Mouse (Mus musculus) MEL (cell line): ENCODE measurements around the gene Prr19. TPM values are rescaled to one million over a fixed set of nuclear protein-coding genes. Genes with fewer than 3 reads are reported as not detected.

Source experiments
- DNase-seq: peaks from one replicate; pipeline ENCODE4 v3.0.0; 2011; ENCODE audit warnings: low read depth, low spot score
- H3K27ac ChIP-seq: 2 replicates; pipeline ENCODE4 v1.5.1; 2012; ENCODE audit warnings: low read depth, mild to moderate bottlenecking, control low read depth, low read length, moderate library complexity; ENCODE audit not compliant: control insufficient read depth
- H3K27me3 ChIP-seq, 2 experiments: fragments of 150-350 bp in 1 of 2; sonication (generic) in 1 of 2; 2 replicates each; pipeline ENCODE4 v1.6.1; 2012; ENCODE audit warnings: low read length in 2 of 2, mild to moderate bottlenecking in 2 of 2, improper control_type of control experiment in 1 of 2, moderate library complexity in 1 of 2; ENCODE audit not compliant: insufficient read depth in 2 of 2, control insufficient read depth in 1 of 2
- H3K36me3 ChIP-seq, 2 experiments: 2 replicates each; pipeline ENCODE4 v1.6.1; 2012 to 2014; ENCODE audit warnings: low read length in 2 of 2, improper control_type of control experiment in 1 of 2, inconsistent platforms in 1 of 2, mild to moderate bottlenecking in 1 of 2; ENCODE audit not compliant: insufficient read depth in 2 of 2, control insufficient read depth in 1 of 2
- H3K4me1 ChIP-seq, 2 experiments: fragments of 150-350 bp in 1 of 2; sonication (generic) in 1 of 2; 2 replicates each; pipeline ENCODE4 v1.6.1; 2012; ENCODE audit warnings: low read length in 2 of 2, improper control_type of control experiment in 1 of 2, mild to moderate bottlenecking in 1 of 2; ENCODE audit not compliant: insufficient read depth in 2 of 2, control insufficient read depth in 1 of 2
- H3K4me3 ChIP-seq, 2 experiments: fragments of 150-350 bp in 1 of 2; sonication (generic) in 1 of 2; 2 replicates each; pipeline ENCODE4 v1.5.1; 2012; ENCODE audit warnings: low read depth in 2 of 2, low read length in 2 of 2, mild to moderate bottlenecking in 2 of 2, moderate library complexity in 2 of 2, control low read depth in 1 of 2, improper control_type of control experiment in 1 of 2; ENCODE audit not compliant: control insufficient read depth in 1 of 2, insufficient read depth in 1 of 2
- H3K79me2 ChIP-seq: 2 replicates; pipeline ENCODE4 v1.6.1; 2012; ENCODE audit warnings: mild to moderate bottlenecking, low read length, moderate library complexity; ENCODE audit not compliant: control insufficient read depth, poor library complexity, insufficient read depth
- H3K9ac ChIP-seq: 2 replicates; pipeline ENCODE4 v1.6.1; 2012; ENCODE audit warnings: low read depth, mild to moderate bottlenecking, control low read depth, low read length, moderate library complexity; ENCODE audit not compliant: control insufficient read depth, poor library complexity, severe bottlenecking
- H3K9me3 ChIP-seq: fragments of 150-350 bp; sonication (generic); replicated peaks from 2 replicates; pipeline ENCODE4 v1.6.1; 2012; ENCODE audit warnings: mild to moderate bottlenecking, low read length, improper control_type of control experiment, moderate library complexity; ENCODE audit not compliant: insufficient read depth
- BHLHE40 ChIP-seq: IDR thresholded peaks from 2 replicates; pipeline ENCODE4 v1.6.1; 2012; ENCODE audit warnings: low read depth, mild to moderate bottlenecking, inconsistent platforms, low read length, improper control_type of control experiment, borderline replicate concordance
- CTCF ChIP-seq, 3 experiments: IDR thresholded peaks in 2 of 3; conservative IDR thresholded peaks in 1 of 3; 2 replicates each; pipeline ENCODE4 v1.5.1; 2011 to 2012; ENCODE audit warnings: low read length in 3 of 3, low read depth in 2 of 3, mild to moderate bottlenecking in 2 of 3, improper control_type of control experiment in 1 of 3, inconsistent platforms in 1 of 3, mixed read lengths in 1 of 3, moderate library complexity in 1 of 3; ENCODE audit not compliant: control insufficient read depth in 1 of 3, insufficient read depth in 1 of 3, poor library complexity in 1 of 3, severe bottlenecking in 1 of 3
- GATA1 ChIP-seq: IDR thresholded peaks from 2 replicates; pipeline ENCODE4 v1.6.1; 2011; ENCODE audit warnings: low read depth, low read length, improper control_type of control experiment
- MAFK ChIP-seq: IDR thresholded peaks from 2 replicates; pipeline ENCODE4 v1.6.1; 2011; ENCODE audit warnings: low read depth, mild to moderate bottlenecking, low read length, improper control_type of control experiment, borderline replicate concordance
- MEF2A ChIP-seq: IDR thresholded peaks from 2 replicates; pipeline ENCODE4 v1.6.1; 2014; ENCODE audit warnings: low read depth, mild to moderate bottlenecking, inconsistent platforms, low read length, improper control_type of control experiment; ENCODE audit not compliant: poor library complexity, insufficient replicate concordance, severe bottlenecking; ENCODE audit errors: extremely low read depth
- MYC ChIP-seq: IDR thresholded peaks from 2 replicates; pipeline ENCODE4 v1.6.1; 2011; ENCODE audit warnings: low read depth, mild to moderate bottlenecking, low read length, improper control_type of control experiment, moderate library complexity
- NRF1 ChIP-seq: IDR thresholded peaks from 2 replicates; pipeline ENCODE4 v1.6.1; 2014; ENCODE audit warnings: low read depth, mild to moderate bottlenecking, inconsistent platforms, low read length, improper control_type of control experiment, moderate library complexity; ENCODE audit not compliant: poor library complexity, insufficient read depth, severe bottlenecking
- SIN3A ChIP-seq: IDR thresholded peaks from 2 replicates; pipeline ENCODE4 v1.6.1; 2012; ENCODE audit warnings: low read length, improper control_type of control experiment, inconsistent platforms
- SMC3 ChIP-seq: IDR thresholded peaks from 2 replicates; pipeline ENCODE4 v1.6.1; 2011; ENCODE audit warnings: low read depth, low read length, improper control_type of control experiment
- TBP ChIP-seq: IDR thresholded peaks from 2 replicates; pipeline ENCODE4 v1.8.0; 2011; ENCODE audit warnings: low read depth, low read length, improper control_type of control experiment
- UBTF ChIP-seq: IDR thresholded peaks from 2 replicates; pipeline ENCODE4 v1.6.1; 2012; ENCODE audit warnings: low read depth, mild to moderate bottlenecking, inconsistent platforms, low read length, improper control_type of control experiment, moderate library complexity, borderline replicate concordance; ENCODE audit not compliant: insufficient read depth
- polyA plus RNA-seq, 2 experiments: library from polyadenylated mRNA; stranded (reverse) in 1 of 2; unstranded in 1 of 2; fragments of >175 nt in 1 of 2; fragments of >200 nt in 1 of 2; gene quantifications; 2 replicates each; pipeline versions ENCODE4 v1.2.1 to v1.2.4; 2012; ENCODE audit warnings: low replicate concordance in 2 of 2, low read depth in 1 of 2; ENCODE audit not compliant: insufficient read length in 2 of 2, insufficient read depth in 1 of 2, missing spikeins in 1 of 2
- total RNA-seq: library from RNA; depleted of rRNA; stranded (reverse); fragments of 300-350 nt; gene quantifications from 2 replicates; pipeline ENCODE4 v1.2.3, GENCODE M21; 2012

Gene Prr19
- total and polyA plus RNA-seq, 3 experiments, result 0.11 TPM; not detected in 2

- H3K27me3 ChIP-seq, result no peaks in the 10 kb centered on the region
- peaks cover 7 to 32% of the 10 kb centered on the region in 2 experiments for H3K36me3 ChIP-seq
- no peaks in the 10 kb centered on the region for H3K9me3 ChIP-seq
- DNase-seq, result no peak
- peaks cover 0 to 12% of the 10 kb centered on the region in 2 experiments; a peak in 2 of 4 replicates for H3K4me1 ChIP-seq
- H3K4me3 ChIP-seq, result no peak overlapping the region
- no peak overlapping the region for H3K27ac ChIP-seq
- TF ChIP-seq GATA1 (peak; percentile 66; the same call in 1 of the 2 replicates), NRF1 (no peak)
- H3K79me2 ChIP-seq, result peaks cover 2% of the 10 kb centered on the region; the same call in 1 of the 2 replicates
- H3K9ac ChIP-seq, result no peak overlapping the region
These were observed 10.7 kb upstream of the Prr19 start for GRCm38 (mm10) chr7:25290463-25290862.

DNA sequence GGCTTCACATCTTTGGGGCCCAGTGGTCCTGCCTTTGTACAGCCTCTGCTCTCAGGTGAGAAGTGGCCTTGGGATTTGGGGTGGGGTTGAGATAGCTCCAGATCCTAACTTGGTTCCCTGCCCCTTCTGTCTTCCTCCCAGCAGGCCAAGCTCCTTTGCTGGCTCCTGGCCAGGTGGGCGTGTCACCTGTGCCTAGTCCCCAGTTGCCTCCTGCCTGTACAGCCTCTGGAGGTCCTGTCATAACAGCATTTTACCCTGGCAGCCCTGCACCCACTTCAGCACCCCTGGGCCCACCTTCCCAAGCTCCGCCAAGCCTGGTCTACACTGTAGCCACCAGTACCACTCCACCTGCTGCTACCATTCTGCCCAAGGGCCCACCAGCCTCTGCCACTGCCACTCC, 10.3 kb upstream of the Prr19 start:
- DNase-seq, result peak; percentile 76
- Histone ChIP-seq H3K9me3 (no peaks in the 10 kb centered on the region), H3K4me1 (peaks cover 0 to 12% of the 10 kb centered on the region in 2 experiments; a peak in 2 of 4 replicates), H3K36me3 (peaks cover 7 to 30% of the 10 kb centered on the region in 2 experiments), H3K27me3 (no peaks in the 10 kb centered on the region), H3K4me3 (no peak overlapping the region), H3K79me2 (peaks cover 2% of the 10 kb centered on the region; the same call in 1 of the 2 replicates), H3K27ac (no peak overlapping the region), H3K9ac (no peak overlapping the region)
- TF ChIP-seq TBP, result no peak
- no peak for TF ChIP-seq SMC3
- no peak for TF ChIP-seq CTCF (IDR thresholded peaks at IDR 0.05 in 2 of 3, conservative IDR thresholded peaks at IDR 0.05 in 1 of 3; ENCODE audit: control insufficient read depth in 1 of 3, insufficient read depth in 1 of 3, low read depth in 2 of 3, low read length in 3 of 3, poor library complexity in 1 of 3, severe bottlenecking in 1 of 3)
- no peak for TF ChIP-seq MAFK
- TF ChIP-seq GATA1, result no peak
- TF ChIP-seq MYC, result no peak
- TF ChIP-seq BHLHE40, result no peak
- no peak; the same call in 1 of the 2 replicates for TF ChIP-seq SIN3A

DNA sequence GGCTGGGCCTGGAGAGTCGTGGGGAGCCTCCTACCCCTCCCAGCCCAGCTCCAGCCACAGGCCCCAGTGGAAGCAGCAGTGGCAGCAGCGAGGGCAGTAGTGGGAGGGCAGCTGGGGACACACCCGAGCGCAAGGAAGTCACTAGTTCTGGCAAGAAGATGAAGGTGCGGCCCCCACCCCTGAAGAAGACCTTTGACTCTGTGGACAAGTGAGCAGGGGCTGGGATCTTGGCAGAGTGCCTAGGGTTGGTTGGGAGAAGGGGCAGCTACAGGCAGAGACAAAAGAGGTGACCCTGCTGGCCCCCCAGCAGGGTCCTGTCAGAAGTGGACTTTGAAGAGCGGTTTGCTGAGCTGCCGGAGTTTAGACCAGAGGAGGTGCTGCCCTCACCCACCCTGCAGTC, 9.1 kb upstream of the Prr19 start:
- TF ChIP-seq MEF2A (no peak), UBTF (no peak), GATA1 (no peak)
- no peak overlapping the region for H3K27ac ChIP-seq
- H3K36me3 ChIP-seq, result peaks cover 12 to 23% of the 10 kb centered on the region in 2 experiments
- no peak for DNase-seq
- H3K27me3 ChIP-seq, result no peaks in the 10 kb centered on the region
- H3K9ac ChIP-seq, result no peak overlapping the region
- peaks cover 3 to 16% of the 10 kb centered on the region in 2 experiments for H3K4me1 ChIP-seq
- no peak overlapping the region for H3K4me3 ChIP-seq
- H3K9me3 ChIP-seq, result no peaks in the 10 kb centered on the region
- peaks cover 1% of the 10 kb centered on the region for H3K79me2 ChIP-seq
